Mouse (Mus musculus) kidney, adult 2 months (tissue): ENCODE measurements around the gene Ssc5d.

Source experiments
- CTCF ChIP-seq: fragments of 200-500 bp; conservative IDR thresholded peaks from 2 replicates; pipeline ENCODE4 v1.5.1; 2011; ENCODE audit warnings: low read depth, mild to moderate bottlenecking, control low read depth, low read length, moderate library complexity, mixed read lengths; ENCODE audit not compliant: insufficient read depth, insufficient read length
- POLR2A ChIP-seq: fragments of 200-500 bp; IDR thresholded peaks from one replicate; pipeline ENCODE4 v1.6.1; 2011; ENCODE audit warnings: low read depth, low read length, control low read depth

DNA sequence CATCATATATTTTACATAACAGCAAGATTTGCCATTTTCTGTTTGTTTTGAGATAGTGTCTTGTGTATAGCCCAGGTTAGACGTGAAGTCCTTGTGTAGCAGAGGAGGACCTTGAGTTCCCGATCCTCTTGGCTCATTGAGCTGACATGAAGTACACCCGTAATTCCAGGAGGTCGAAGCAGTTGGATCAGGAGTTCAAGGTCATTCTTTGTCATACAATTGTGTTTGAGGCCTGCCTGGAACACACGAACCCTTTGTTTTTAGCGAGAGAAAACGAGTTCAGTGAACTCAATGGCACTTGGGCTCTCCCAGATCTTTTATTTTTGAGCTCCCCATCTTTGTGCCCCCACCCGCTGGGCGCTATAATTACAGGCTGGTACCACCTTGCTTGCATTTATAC lies 23.2 kb upstream of the Ssc5d start:
- TF ChIP-seq POLR2A (no peak), CTCF (no peak)
